Mouse (Mus musculus) embryonic facial prominence, embryonic 14.5 days (tissue): ENCODE measurements at regions not wholly inside any gene's neighbourhood (a gene's known extent, or its start where the extent isn't known, plus 50 kb on each side); places are given as distances from the start of the nearest gene placed in this dataset.
A peak's percentile ranks its signal among the peaks of the same experiment; 100 is the strongest.

Experiments
- ATAC-seq: fragments of 200-750 bp; cut with Nextera tagmentation; 2 replicates; pipeline ENCODE4 v1.8.0; 2017; ENCODE audit warnings: low read depth, moderate number of reproducible peaks, moderate TSS enrichment
- DNase-seq: peaks from one replicate; pipeline ENCODE4 v3.0.0-alpha.2; 2015; ENCODE audit warnings: low spot score
- H3K27ac ChIP-seq: fragments of 300-500 bp; sonication (generic); replicated peaks from 2 replicates; pipeline ENCODE4 v1.5.1; 2014; ENCODE audit warnings: low read depth, mild to moderate bottlenecking, low read length, moderate library complexity
- H3K27me3 ChIP-seq: fragments of 300-500 bp; sonication (generic); replicated peaks from 2 replicates; pipeline ENCODE4 v1.6.1; 2014; ENCODE audit warnings: low read length; ENCODE audit not compliant: control insufficient read depth, insufficient read depth
- H3K36me3 ChIP-seq: fragments of 300-500 bp; sonication (generic); 2 replicates; pipeline ENCODE4 v1.6.1; 2014; ENCODE audit warnings: low read length, mixed read lengths; ENCODE audit not compliant: control insufficient read depth, insufficient read depth
- H3K4me1 ChIP-seq: fragments of 300-500 bp; sonication (generic); 2 replicates; pipeline ENCODE4 v1.6.1; 2014; ENCODE audit warnings: antibody characterized with exemption, low read length; ENCODE audit not compliant: control insufficient read depth, insufficient read depth
- H3K4me2 ChIP-seq: fragments of 300-500 bp; sonication (generic); 2 replicates; pipeline ENCODE4 v1.6.1; 2014; ENCODE audit warnings: low read depth, mild to moderate bottlenecking, low read length, moderate library complexity, mixed read lengths
- H3K4me3 ChIP-seq: fragments of 300-500 bp; sonication (generic); 2 replicates; pipeline ENCODE4 v1.5.1; 2014; ENCODE audit warnings: low read depth, mild to moderate bottlenecking, low read length
- H3K9ac ChIP-seq: fragments of 300-500 bp; sonication (generic); 2 replicates; pipeline ENCODE4 v1.6.1; 2014; ENCODE audit warnings: low read depth, mild to moderate bottlenecking, low read length, moderate library complexity, mixed read lengths
- H3K9me3 ChIP-seq: fragments of 300-500 bp; sonication (generic); 2 replicates; pipeline ENCODE4 v1.6.1; 2016; ENCODE audit warnings: low read length; ENCODE audit not compliant: control insufficient read depth
- WGBS: fragments of 180-500 bp; shearing (Covaris S2); extraction: QIAGEN DNeasy Blood & Tissue Kit; methylation state at CpG from one replicate; pipeline ENCODE4 v1.1.7; 2014; 5-methylcytosine and 5-hydroxymethylcytosine counted together

GRCm38 (mm10) chr8:18021196-18021595 lies 956.9 kb downstream of the Defb40 start:
- Histone ChIP-seq H3K4me3 (no peak overlapping the region), H3K27me3 (no peaks in the 10 kb centered on the region), H3K4me1 (no peaks in the 10 kb centered on the region), H3K27ac (no peak overlapping the region), H3K9me3 (no peaks in the 10 kb centered on the region), H3K4me2 (no peak overlapping the region), H3K36me3 (no peaks in the 10 kb centered on the region), H3K9ac (no peak overlapping the region)
- WGBS = 74% methylated on average over 2 of the region's 2 CpGs
- DNase-seq (no peak), ATAC-seq (no peak)

GRCm38 (mm10) chr8:18007567-18007966 lies 970.5 kb downstream of the Defb40 start:
- Histone ChIP-seq H3K9ac (no peak overlapping the region), H3K9me3 (no peaks in the 10 kb centered on the region), H3K4me2 (no peak overlapping the region), H3K4me1 (no peaks in the 10 kb centered on the region), H3K27me3 (no peaks in the 10 kb centered on the region), H3K36me3 (no peaks in the 10 kb centered on the region), H3K27ac (no peak overlapping the region), H3K4me3 (no peak overlapping the region)
- WGBS = 55% methylated on average over 4 of the region's 4 CpGs
- DNase-seq (no peak), ATAC-seq (no peak)

GRCm38 (mm10) chr8:18005660-18006059 lies 972.4 kb downstream of the Defb40 start:
- H3K27me3 ChIP-seq = no peaks in the 10 kb centered on the region
- no peak for ATAC-seq
- peak; percentile 4 for DNase-seq
- no peak overlapping the region for H3K27ac ChIP-seq
- H3K4me2 ChIP-seq = no peak overlapping the region
- no peak overlapping the region for H3K9ac ChIP-seq
- H3K4me3 ChIP-seq = no peak overlapping the region
- no peaks in the 10 kb centered on the region for H3K9me3 ChIP-seq
- WGBS = 63% methylated on average over 2 of the region's 2 CpGs
- no peaks in the 10 kb centered on the region for H3K4me1 ChIP-seq
- H3K36me3 ChIP-seq = no peaks in the 10 kb centered on the region

- Histone ChIP-seq H3K9ac (no peak overlapping the region), H3K4me1 (no peaks in the 10 kb centered on the region), H3K27me3 (no peaks in the 10 kb centered on the region), H3K27ac (no peak overlapping the region), H3K4me2 (no peak overlapping the region), H3K36me3 (no peaks in the 10 kb centered on the region), H3K4me3 (no peak overlapping the region), H3K9me3 (no peaks in the 10 kb centered on the region)
- DNase-seq (no peak), ATAC-seq (no peak)
- 75% methylated on average over 5 of the region's 5 CpGs for WGBS
Observed at GRCm38 (mm10) chr8:18000750-18001149, 977.3 kb downstream of the Defb40 start.

- Histone ChIP-seq H3K27ac (no peak overlapping the region), H3K9ac (no peak overlapping the region), H3K9me3 (no peaks in the 10 kb centered on the region), H3K4me2 (no peak overlapping the region), H3K36me3 (no peaks in the 10 kb centered on the region), H3K4me3 (no peak overlapping the region), H3K27me3 (no peaks in the 10 kb centered on the region), H3K4me1 (no peaks in the 10 kb centered on the region)
- WGBS = 82% methylated on average over 1 of the region's 1 CpGs
- ATAC-seq = no peak
- no peak for DNase-seq
Observed at GRCm38 (mm10) chr8:17984779-17985178, 993.3 kb downstream of the Defb40 start.

- no peak overlapping the region for H3K27ac ChIP-seq
- no peak for ATAC-seq
- no peak overlapping the region for H3K4me3 ChIP-seq
- H3K9me3 ChIP-seq = no peaks in the 10 kb centered on the region
- no peak overlapping the region for H3K4me2 ChIP-seq
- H3K4me1 ChIP-seq = no peaks in the 10 kb centered on the region
- no peaks in the 10 kb centered on the region for H3K36me3 ChIP-seq
- WGBS = 48% methylated on average over 1 of the region's 1 CpGs
- no peak overlapping the region for H3K9ac ChIP-seq
- no peaks in the 10 kb centered on the region for H3K27me3 ChIP-seq
- DNase-seq = no peak
Observed at GRCm38 (mm10) chr8:17948848-17949247, 1029.2 kb downstream of the Defb40 start.

GRCm38 (mm10) chr8:17948053-17948834 lies 1029.8 kb downstream of the Defb40 start:
- WGBS = 79% methylated on average over 22 of the region's 22 CpGs
- DNase-seq = no peak
- H3K9ac ChIP-seq = no peak overlapping the region
- no peak overlapping the region for H3K27ac ChIP-seq
- no peak overlapping the region for H3K4me3 ChIP-seq
- no peak overlapping the region for H3K4me2 ChIP-seq
- no peaks in the 10 kb centered on the region for H3K4me1 ChIP-seq
- no peak for ATAC-seq
- no peaks in the 10 kb centered on the region for H3K9me3 ChIP-seq
- no peaks in the 10 kb centered on the region for H3K36me3 ChIP-seq
- no peaks in the 10 kb centered on the region for H3K27me3 ChIP-seq

- DNase-seq (no peak), ATAC-seq (no peak)
- Histone ChIP-seq H3K4me3 (no peak overlapping the region), H3K27me3 (no peaks in the 10 kb centered on the region), H3K27ac (no peak overlapping the region), H3K9me3 (no peaks in the 10 kb centered on the region), H3K36me3 (no peaks in the 10 kb centered on the region), H3K4me1 (no peaks in the 10 kb centered on the region), H3K4me2 (no peak overlapping the region), H3K9ac (no peak overlapping the region)
Observed at GRCm38 (mm10) chr8:17934696-17935095, 1043.4 kb downstream of the Defb40 start.

- Histone ChIP-seq H3K27me3 (no peaks in the 10 kb centered on the region), H3K9ac (no peak overlapping the region), H3K4me2 (no peak overlapping the region), H3K27ac (no peak overlapping the region), H3K4me1 (no peaks in the 10 kb centered on the region), H3K36me3 (no peaks in the 10 kb centered on the region), H3K9me3 (no peaks in the 10 kb centered on the region), H3K4me3 (no peak overlapping the region)
- no peak for ATAC-seq
- 89% methylated on average over 15 of the region's 15 CpGs for WGBS
- DNase-seq = no peak
Observed at GRCm38 (mm10) chr8:17909316-17909715, 1068.7 kb downstream of the Defb40 start.
